Mouse (Mus musculus) myocyte (in vitro differentiated cells): ENCODE results near the gene Ctcf.

Experiments
- CEBPB ChIP-seq: IDR thresholded peaks from 2 replicates; pipeline ENCODE4 v1.6.1; 2011; ENCODE audit warnings: mild to moderate bottlenecking, moderate library complexity; ENCODE audit not compliant: poor library complexity, insufficient read depth, severe bottlenecking
- E2F4 ChIP-seq: IDR thresholded peaks from one replicate; pipeline ENCODE4 v1.6.1; 2011; ENCODE audit warnings: mild to moderate bottlenecking, control low read depth, moderate library complexity; ENCODE audit not compliant: insufficient read depth
- MAX ChIP-seq: IDR thresholded peaks from one replicate; pipeline ENCODE4 v1.6.1; 2011; ENCODE audit warnings: low read depth, mild to moderate bottlenecking, control low read depth
- MYOD1 ChIP-seq, 3 experiments: IDR thresholded peaks; one replicate each; pipeline ENCODE4 v1.6.1; 2011; ENCODE audit warnings: control low read depth in 2 of 3, low read depth in 2 of 3, mild to moderate bottlenecking in 2 of 3, moderate library complexity in 1 of 3; ENCODE audit not compliant: insufficient read length in 2 of 3, control insufficient read depth in 1 of 3
- MYOG ChIP-seq, 3 experiments: IDR thresholded peaks; one replicate each; pipeline ENCODE4 v1.6.1; 2011; ENCODE audit warnings: control low read depth in 2 of 3, low read depth in 2 of 3, mild to moderate bottlenecking in 2 of 3; ENCODE audit not compliant: insufficient read length in 2 of 3, control insufficient read depth in 1 of 3, insufficient read depth in 1 of 3
- POLR2A ChIP-seq: IDR thresholded peaks from one replicate; pipeline ENCODE4 v1.6.1; 2011; ENCODE audit warnings: low read depth, mild to moderate bottlenecking, control low read depth, moderate library complexity; ENCODE audit not compliant: insufficient read length
- POLR2AphosphoS2 ChIP-seq: IDR thresholded peaks from one replicate; pipeline ENCODE4 v1.6.1; 2011; ENCODE audit warnings: low read depth, control low read depth; ENCODE audit not compliant: insufficient read length
- REST ChIP-seq: IDR thresholded peaks from one replicate; pipeline ENCODE4 v1.6.1; 2011; ENCODE audit warnings: mild to moderate bottlenecking, control low read depth, moderate library complexity; ENCODE audit not compliant: insufficient read depth, insufficient read length
- TCF12 ChIP-seq: IDR thresholded peaks from one replicate; pipeline ENCODE4 v1.6.1; 2011; ENCODE audit warnings: mild to moderate bottlenecking, control low read depth; ENCODE audit not compliant: poor library complexity, insufficient read depth, severe bottlenecking
- TCF3 ChIP-seq: IDR thresholded peaks from one replicate; pipeline ENCODE4 v1.6.1; 2011; ENCODE audit warnings: low read depth, control low read depth; ENCODE audit not compliant: insufficient read length
- USF1 ChIP-seq: IDR thresholded peaks from one replicate; pipeline ENCODE4 v1.6.1; 2011; ENCODE audit warnings: low read depth, mild to moderate bottlenecking, control low read depth, moderate library complexity

GRCm38 (mm10) chr8:105689983-105690360 is 53.6 kb downstream of the Ctcf start:
- no peak for TF ChIP-seq POLR2A
- no peak for TF ChIP-seq TCF12
- TF ChIP-seq MAX: no peak
- TF ChIP-seq USF1: no peak
- TF ChIP-seq MYOG (IDR thresholded peaks at IDR 0.05; ENCODE audit: control insufficient read depth in 1 of 3, insufficient read depth in 1 of 3, insufficient read length in 2 of 3, low read depth in 2 of 3): no peak
- no peak for TF ChIP-seq REST
- no peak for TF ChIP-seq TCF3
- no peak for TF ChIP-seq MYOD1 (IDR thresholded peaks at IDR 0.05; ENCODE audit: control insufficient read depth in 1 of 3, insufficient read length in 2 of 3, low read depth in 2 of 3)
- TF ChIP-seq POLR2AphosphoS2: no peak
- no peak for TF ChIP-seq E2F4
- TF ChIP-seq CEBPB: no peak
